Mouse (Mus musculus): ENCODE results near the gene AF067063. TPM values are rescaled to one million over a fixed set of nuclear protein-coding genes. Genes with fewer than 3 reads are reported as not detected.
"Not testable (repeated sequence)": the region's sequence is repeated elsewhere in the genome, so short reads cannot be mapped to it uniquely, and the experiment has no call there.

AF067063 gene
- polyA plus RNA-seq (2016; fragmentation: Nextera tagmentation; extraction: Ambion mirVana), result not detected in 2 replicates

- not testable (repeated sequence) for ATAC-seq (ENCODE audit: low FRiP score); H3K9me3 ChIP-seq; H3K4me2 ChIP-seq
Measured at GRCm38 (mm10) chr13:119830116-119830515, at the start of gene AF067063. Gene AF067063 (minus strand): TSS chr13:119830216.

GRCm38 (mm10) chr13:119864395-119864999, 34.5 kb upstream of the AF067063 start:
- not testable (repeated sequence) for H3K9me3 ChIP-seq; H3K4me3 ChIP-seq (replicated peaks); H3K27me3 ChIP-seq; H3K4me2 ChIP-seq; H3K27ac ChIP-seq; H3K36me3 ChIP-seq (replicated peaks); ATAC-seq (ENCODE audit: low FRiP score); H3K9ac ChIP-seq; H3K4me1 ChIP-seq
- WGBS, result 79% methylated on average over 6 of the region's 7 CpGs

More at GRCm38 (mm10) chr13:119830116-119830515, at the start of gene AF067063:
- H3K27me3 ChIP-seq; H3K36me3 ChIP-seq (replicated peaks); H3K4me1 ChIP-seq; H3K9ac ChIP-seq; H3K4me3 ChIP-seq (replicated peaks); H3K27ac ChIP-seq: not testable (repeated sequence)

- not testable (repeated sequence) for H3K4me1 ChIP-seq; H3K36me3 ChIP-seq (replicated peaks); ATAC-seq (ENCODE audit: low FRiP score); H3K9ac ChIP-seq; H3K9me3 ChIP-seq; H3K4me2 ChIP-seq; H3K4me3 ChIP-seq (replicated peaks); H3K27me3 ChIP-seq; H3K27ac ChIP-seq
- no CpG with 5 or more reads among the region's 6 CpGs for WGBS
Measured at GRCm38 (mm10) chr13:119862399-119862798, 32.4 kb upstream of the AF067063 start.

- H3K9ac ChIP-seq, H3K4me2 ChIP-seq: not testable (repeated sequence)
Measured at GRCm38 (mm10) chr13:119839982-119840381, 10.0 kb upstream of the AF067063 start.

GRCm38 (mm10) chr13:119837719-119838337, 7.8 kb upstream of the AF067063 start:
- peaks cover 10% of the 10 kb centered on the region for H3K27me3 ChIP-seq
- not testable (repeated sequence) for H3K36me3 ChIP-seq (replicated peaks); H3K9me3 ChIP-seq; H3K4me3 ChIP-seq (replicated peaks); H3K4me1 ChIP-seq; H3K9ac ChIP-seq; H3K27ac ChIP-seq
- 6% methylated on average over 14 of the region's 23 CpGs for WGBS
- peak overlapping the region; percentile 36 for H3K4me2 ChIP-seq
- ATAC-seq (ENCODE audit: low FRiP score), result 0 out of 2 replicates have a peak, but pooled peaks have one; percentile 51

More at GRCm38 (mm10) chr13:119839982-119840381, 10.0 kb upstream of the AF067063 start:
- peaks cover 10% of the 10 kb centered on the region for H3K27me3 ChIP-seq
- H3K9me3 ChIP-seq; H3K27ac ChIP-seq; H3K36me3 ChIP-seq (replicated peaks); H3K4me1 ChIP-seq; ATAC-seq (ENCODE audit: low FRiP score); H3K4me3 ChIP-seq (replicated peaks): not testable (repeated sequence)
- 26% methylated on average over 6 of the region's 6 CpGs for WGBS

GRCm38 (mm10) chr13:119836324-119836811, 6.4 kb upstream of the AF067063 start:
- ATAC-seq (ENCODE audit: low FRiP score), result peak; percentile 85
- not testable (repeated sequence) for H3K27ac ChIP-seq; H3K9ac ChIP-seq; H3K36me3 ChIP-seq (replicated peaks); H3K9me3 ChIP-seq; H3K4me1 ChIP-seq
- H3K27me3 ChIP-seq, result peaks cover 10% of the 10 kb centered on the region
- H3K4me2 ChIP-seq, result peak overlapping the region; percentile 43
- H3K4me3 ChIP-seq (replicated peaks), result peak overlapping the region; percentile 24; the same call in 1 of the 2 replicates
- 17% methylated on average over 23 of the region's 23 CpGs for WGBS

- not testable (repeated sequence) for H3K9me3 ChIP-seq; H3K36me3 ChIP-seq (replicated peaks); H3K4me1 ChIP-seq; H3K27ac ChIP-seq; H3K9ac ChIP-seq
- peaks cover 10% of the 10 kb centered on the region for H3K27me3 ChIP-seq
- WGBS, result 13% methylated on average over 18 of the region's 25 CpGs
- peak within 1 kb of the TSS; percentile 43 for H3K4me2 ChIP-seq
- peak; percentile 30 for ATAC-seq (ENCODE audit: low FRiP score)
- H3K4me3 ChIP-seq (replicated peaks), result peak within 1 kb of the TSS; percentile 24; the same call in 1 of the 2 replicates
Measured at GRCm38 (mm10) chr13:119835320-119836056, 5.5 kb upstream of the AF067063 start, which contains the start of gene D13Ertd608e. Gene D13Ertd608e (plus strand): TSS chr13:119836006.

GRCm38 (mm10) chr13:119817579-119818206, 12.3 kb downstream of the AF067063 start:
- Histone ChIP-seq H3K27ac (no peak overlapping the region), H3K4me1 (peaks cover 10% of the 10 kb centered on the region), H3K36me3 (replicated peaks) (no peaks in the 10 kb centered on the region), H3K9me3 (no peaks in the 10 kb centered on the region), H3K4me3 (replicated peaks) (no peak overlapping the region), H3K9ac (no peak overlapping the region), H3K27me3 (no peaks in the 10 kb centered on the region), H3K4me2 (no peak overlapping the region)
- no peak for ATAC-seq (ENCODE audit: low FRiP score)
- 12% methylated on average over 2 of the region's 2 CpGs for WGBS

- Histone ChIP-seq H3K4me1 (peaks cover 10% of the 10 kb centered on the region), H3K9ac (no peak overlapping the region), H3K27ac (no peak overlapping the region), H3K27me3 (no peaks in the 10 kb centered on the region), H3K36me3 (replicated peaks) (no peaks in the 10 kb centered on the region), H3K4me2 (no peak overlapping the region), H3K9me3 (no peaks in the 10 kb centered on the region), H3K4me3 (replicated peaks) (no peak overlapping the region)
- WGBS, result 66% methylated on average over 8 of the region's 8 CpGs
- ATAC-seq (ENCODE audit: low FRiP score), result no peak
Measured at GRCm38 (mm10) chr13:119816798-119817197, 13.2 kb downstream of the AF067063 start.

GRCm38 (mm10) chr13:119810031-119810430, 20.0 kb downstream of the AF067063 start:
- Histone ChIP-seq H3K36me3 (replicated peaks) (no peaks in the 10 kb centered on the region), H3K27ac (no peak overlapping the region), H3K4me3 (replicated peaks) (no peak overlapping the region), H3K9me3 (no peaks in the 10 kb centered on the region), H3K9ac (no peak overlapping the region), H3K4me1 (no peaks in the 10 kb centered on the region), H3K4me2 (no peak overlapping the region), H3K27me3 (no peaks in the 10 kb centered on the region)
- 84% methylated on average over 9 of the region's 9 CpGs for WGBS
- ATAC-seq (ENCODE audit: low FRiP score), result no peak

- WGBS, result 79% methylated on average over 2 of the region's 2 CpGs
- Histone ChIP-seq H3K27ac (no peak overlapping the region), H3K4me3 (replicated peaks) (no peak overlapping the region), H3K9me3 (no peaks in the 10 kb centered on the region), H3K4me1 (no peaks in the 10 kb centered on the region), H3K4me2 (no peak overlapping the region), H3K36me3 (replicated peaks) (no peaks in the 10 kb centered on the region), H3K27me3 (no peaks in the 10 kb centered on the region), H3K9ac (no peak overlapping the region)
- no peak for ATAC-seq (ENCODE audit: low FRiP score)
Measured at GRCm38 (mm10) chr13:119808937-119809336, 21.1 kb downstream of the AF067063 start.

GRCm38 (mm10) chr13:119797656-119798055, 32.4 kb downstream of the AF067063 start:
- ATAC-seq (ENCODE audit: low FRiP score), result no peak
- Histone ChIP-seq H3K9ac (no peak overlapping the region), H3K27ac (no peak overlapping the region), H3K4me2 (no peak overlapping the region), H3K9me3 (no peaks in the 10 kb centered on the region), H3K36me3 (replicated peaks) (no peaks in the 10 kb centered on the region), H3K27me3 (no peaks in the 10 kb centered on the region), H3K4me1 (no peaks in the 10 kb centered on the region), H3K4me3 (replicated peaks) (no peak overlapping the region)
- 70% methylated on average over 4 of the region's 4 CpGs for WGBS

All from forebrain, embryonic 12.5 days (tissue).